Mouse (Mus musculus): ENCODE measurements around the gene 2010315B03Rik.

GRCm38 (mm10) chr9:124288329-124288728 lies 24.2 kb downstream of the 2010315B03Rik start:
- no peak for TF ChIP-seq CTCF (IDR thresholded peaks at IDR 0.05)
- no peak for TF ChIP-seq EP300 (IDR thresholded peaks at IDR 0.05)

Data from lung, postnatal 0 days (tissue).